Mouse (Mus musculus) liver, embryonic 14.5 days (tissue): ENCODE measurements at regions not wholly inside any gene's neighbourhood (a gene's known extent, or its start where the extent isn't known, plus 50 kb on each side); places are given as distances from the start of the nearest gene placed in this dataset.

Source experiments
- CTCF ChIP-seq: IDR thresholded peaks from 2 replicates; pipeline ENCODE4 v1.5.1; 2016; ENCODE audit warnings: antibody characterized with exemption, low read depth, control low read depth
- EP300 ChIP-seq: IDR thresholded peaks from 2 replicates; pipeline ENCODE4 v1.6.1; 2016; ENCODE audit warnings: antibody characterized with exemption, low read depth

DNA sequence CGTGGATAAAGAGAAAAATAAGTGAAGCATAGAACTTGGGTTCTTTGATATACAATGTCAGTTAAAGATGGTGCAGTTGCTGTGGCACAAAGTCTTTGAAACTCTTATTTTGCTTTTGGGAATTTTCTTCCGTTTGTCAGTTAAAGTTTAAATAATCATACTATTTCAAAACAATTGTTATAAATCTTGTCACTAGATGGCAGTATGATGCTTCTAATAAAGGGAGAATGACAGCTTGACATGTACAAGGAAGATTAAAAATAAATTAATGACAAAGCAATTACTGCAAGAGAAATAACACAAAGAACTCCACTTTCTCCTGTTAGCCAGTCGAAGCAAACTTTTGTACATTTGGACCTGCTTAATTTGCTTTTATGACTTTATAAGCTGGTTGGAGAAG, 489.0 kb downstream of the Ube2dnl2 start:
- no peak for TF ChIP-seq CTCF
- no peak for TF ChIP-seq EP300
